Comparison of ENCODE assay signal across 23 mouse cellular contexts in genomic region chr3:128230390-128230789, GRCm38 (mm10).
"Had no signal": no experiment of that assay in that cellular context is flagged by ENCODE, and none has a peak within 500 bp of the region (broad histone marks: within the 10 kb centered on the region; RNA-seq: fewer than 3 reads in every experiment).

No protein-coding gene starts in this region.

- ATAC-seq: liver, embryonic 12.5 days had no signal

- H3K4me1 ChIP-seq: limb, embryonic 10.5 days; limb, embryonic 13.5 days; liver, embryonic 12.5 days; liver, embryonic 15.5 days; lung, embryonic 15.5 days; megakaryocyte, embryonic 14.5 days; midbrain, embryonic 12.5 days; neural tube, embryonic 13.5 days had no signal

- H3K9me3 ChIP-seq: limb, embryonic 10.5 days; limb, embryonic 13.5 days; liver, embryonic 12.5 days; liver, embryonic 15.5 days; lung, embryonic 15.5 days; midbrain, embryonic 12.5 days; neural tube, embryonic 13.5 days had no signal

- DNase-seq: kidney, adult 11 months; kidney, adult 8-10 months; kidney, postnatal 14 days; kidney, postnatal 4 days; liver; lung, adult 18-20 months; lung, postnatal 10 days; lung, postnatal 36 days; right cerebral cortex, postnatal 14 days; right cerebral cortex, postnatal 4 days; thymus, adult 2 months; thymus, postnatal 14 days; thymus, postnatal 4 days had no signal

- H3K36me3 ChIP-seq: limb, embryonic 10.5 days; limb, embryonic 13.5 days; liver, embryonic 12.5 days; liver, embryonic 15.5 days; lung, embryonic 15.5 days; midbrain, embryonic 12.5 days; neural tube, embryonic 13.5 days had no signal

- H3K4me2 ChIP-seq: limb, embryonic 13.5 days; liver, embryonic 12.5 days; liver, embryonic 15.5 days; lung, embryonic 15.5 days; midbrain, embryonic 12.5 days; neural tube, embryonic 13.5 days had no signal

- H3K9ac ChIP-seq: limb, embryonic 13.5 days; liver, embryonic 12.5 days; liver, embryonic 15.5 days; lung, embryonic 15.5 days; midbrain, embryonic 12.5 days; neural tube, embryonic 13.5 days had no signal

- H3K27me3 ChIP-seq: limb, embryonic 13.5 days; liver, embryonic 12.5 days; liver, embryonic 15.5 days; lung, embryonic 15.5 days; megakaryocyte, embryonic 14.5 days; midbrain, embryonic 12.5 days; neural tube, embryonic 13.5 days had no signal

- H3K4me3 ChIP-seq: limb, embryonic 10.5 days; limb, embryonic 13.5 days; liver, embryonic 12.5 days; liver, embryonic 15.5 days; lung, embryonic 15.5 days; megakaryocyte, embryonic 14.5 days; midbrain, embryonic 12.5 days; myocyte; neural tube, embryonic 13.5 days had no signal

- H3K27ac ChIP-seq: limb, embryonic 10.5 days; limb, embryonic 13.5 days; liver, embryonic 12.5 days; liver, embryonic 15.5 days; lung, embryonic 15.5 days; midbrain, embryonic 12.5 days; neural tube, embryonic 13.5 days; stomach, postnatal 0 days had no signal
